Mouse (Mus musculus): ENCODE data around the gene Mlec. TPM values are rescaled to one million over a fixed set of nuclear protein-coding genes. Genes with fewer than 3 reads are reported as not detected.

The Mlec gene
- polyA plus RNA-seq, 1 experiment from 2014 or later: 68.5 TPM

DNA sequence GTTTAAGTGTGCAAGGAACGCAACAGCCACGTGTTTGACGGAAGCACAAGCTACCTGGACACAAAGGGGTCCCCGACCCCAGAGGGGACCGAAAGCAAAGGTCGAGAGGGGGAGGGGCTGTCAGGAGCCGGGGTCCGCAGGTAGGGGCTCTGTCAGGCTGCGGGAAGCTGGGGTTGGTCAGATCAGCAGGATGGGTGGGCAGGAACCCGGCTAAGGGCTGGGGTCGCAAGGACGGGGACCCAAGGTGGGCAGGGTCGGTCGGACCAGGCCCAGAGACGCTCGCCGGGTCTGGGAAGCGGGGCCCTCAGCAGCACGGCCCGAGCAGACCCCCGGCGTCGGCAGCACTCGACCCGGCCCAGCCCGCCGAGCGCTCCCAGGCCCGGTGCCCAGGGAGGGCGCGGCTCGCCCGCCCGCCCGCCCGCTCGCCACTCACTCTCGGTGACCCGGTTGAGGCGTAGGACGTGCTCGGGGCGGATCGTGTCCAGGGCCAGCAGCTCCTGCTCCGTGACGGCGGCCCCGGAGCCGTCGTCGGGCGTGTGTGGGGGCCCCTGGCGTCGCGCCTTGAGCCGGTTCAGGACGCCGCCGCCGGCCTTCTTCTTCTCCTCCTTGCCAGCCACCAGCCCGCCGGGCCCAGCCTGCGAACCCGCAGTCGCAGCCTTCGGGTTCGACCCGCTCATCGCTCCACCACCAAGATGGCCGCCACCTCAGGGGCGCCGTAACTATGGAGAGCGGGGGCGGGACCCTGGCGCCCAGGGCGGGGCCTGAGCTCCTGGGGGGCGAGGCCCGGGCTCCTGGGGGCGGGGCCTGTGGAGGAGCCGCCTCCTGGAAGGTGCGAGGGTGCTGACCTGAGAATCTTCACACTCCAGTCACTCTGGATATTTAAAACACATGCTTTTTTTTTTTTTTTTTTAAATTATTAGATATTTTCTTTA lies 23.5 kb downstream of the Mlec start, which contains the start of gene Unc119b:
Unc119b (minus strand) TSS at position 742 of the 932 bp plus-strand sequence.
- WGBS: under 1% methylated on average over 77 of the region's 81 CpGs
- H3K9me3 ChIP-seq (ENCODE audit: control insufficient read depth, low read length): no peaks in the 10 kb centered on the region
- peak within 1 kb of the TSS; percentile 93 for H3K4me3 ChIP-seq (ENCODE audit: low read length)
- H3K9ac ChIP-seq (ENCODE audit: low read depth, low read length): peak within 1 kb of the TSS; percentile 86
- no peaks in the 10 kb centered on the region for H3K27me3 ChIP-seq (replicated peaks; ENCODE audit: control insufficient read depth, insufficient read depth, low read length)
- ATAC-seq: peak; percentile 97
- no peaks in the 10 kb centered on the region for H3K36me3 ChIP-seq (ENCODE audit: control insufficient read depth, insufficient read depth, low read length)
- no peak within 1 kb of the TSS for H3K27ac ChIP-seq (ENCODE audit: low read length)
- peaks cover 9% of the 10 kb centered on the region for H3K4me1 ChIP-seq (ENCODE audit: control insufficient read depth, insufficient read depth, low read length)
- peak within 1 kb of the TSS; percentile 90 for H3K4me2 ChIP-seq (ENCODE audit: low read depth, low read length)

GRCm38 (mm10) chr5:115133358-115134066 lies 24.5 kb downstream of the Mlec start:
- 63% methylated on average over 6 of the region's 6 CpGs for WGBS
- peak overlapping the region; percentile 93 for H3K4me3 ChIP-seq (ENCODE audit: low read length)
- no peaks in the 10 kb centered on the region for H3K9me3 ChIP-seq (ENCODE audit: control insufficient read depth, low read length)
- ATAC-seq: no peak
- peaks cover 9% of the 10 kb centered on the region for H3K4me1 ChIP-seq (ENCODE audit: control insufficient read depth, insufficient read depth, low read length)
- H3K27me3 ChIP-seq (replicated peaks; ENCODE audit: control insufficient read depth, insufficient read depth, low read length): no peaks in the 10 kb centered on the region
- H3K4me2 ChIP-seq (ENCODE audit: low read depth, low read length): peak overlapping the region; percentile 90
- H3K27ac ChIP-seq (ENCODE audit: low read length): no peak overlapping the region
- H3K9ac ChIP-seq (ENCODE audit: low read depth, low read length): peak overlapping the region; percentile 86; the same call in 1 of the 2 replicates
- no peaks in the 10 kb centered on the region for H3K36me3 ChIP-seq (ENCODE audit: control insufficient read depth, insufficient read depth, low read length)

DNA sequence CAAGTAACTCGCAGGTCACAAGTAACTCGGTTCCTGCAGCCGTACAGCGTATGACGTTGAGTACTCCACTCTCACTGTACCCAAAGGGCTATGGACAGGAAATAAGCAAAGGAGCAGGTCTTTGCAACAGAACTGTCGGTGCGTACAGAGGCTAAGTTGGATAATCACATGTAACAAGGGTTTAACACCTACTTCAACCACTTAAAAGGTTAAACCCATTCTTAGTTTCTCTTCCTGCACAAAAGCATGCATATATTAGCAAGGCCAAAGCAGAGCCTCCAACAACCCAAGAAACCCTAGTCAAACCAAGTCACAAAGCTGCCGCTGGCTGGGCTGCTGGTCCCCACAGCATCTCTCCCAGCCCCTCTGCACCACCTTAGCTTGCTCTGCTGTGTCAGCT lies 25.5 kb downstream of the Mlec start:
- Histone ChIP-seq H3K4me1 (ENCODE audit: control insufficient read depth, insufficient read depth, low read length) (peaks cover 9% of the 10 kb centered on the region), H3K9ac (ENCODE audit: low read depth, low read length) (no peak overlapping the region), H3K27me3 (replicated peaks; ENCODE audit: control insufficient read depth, insufficient read depth, low read length) (no peaks in the 10 kb centered on the region), H3K27ac (ENCODE audit: low read length) (no peak overlapping the region), H3K4me3 (ENCODE audit: low read length) (no peak overlapping the region), H3K9me3 (ENCODE audit: control insufficient read depth, low read length) (no peaks in the 10 kb centered on the region), H3K36me3 (ENCODE audit: control insufficient read depth, insufficient read depth, low read length) (peaks cover 2% of the 10 kb centered on the region), H3K4me2 (ENCODE audit: low read depth, low read length) (no peak overlapping the region)
- WGBS: 90% methylated on average over 8 of the region's 8 CpGs
- ATAC-seq: no peak

DNA sequence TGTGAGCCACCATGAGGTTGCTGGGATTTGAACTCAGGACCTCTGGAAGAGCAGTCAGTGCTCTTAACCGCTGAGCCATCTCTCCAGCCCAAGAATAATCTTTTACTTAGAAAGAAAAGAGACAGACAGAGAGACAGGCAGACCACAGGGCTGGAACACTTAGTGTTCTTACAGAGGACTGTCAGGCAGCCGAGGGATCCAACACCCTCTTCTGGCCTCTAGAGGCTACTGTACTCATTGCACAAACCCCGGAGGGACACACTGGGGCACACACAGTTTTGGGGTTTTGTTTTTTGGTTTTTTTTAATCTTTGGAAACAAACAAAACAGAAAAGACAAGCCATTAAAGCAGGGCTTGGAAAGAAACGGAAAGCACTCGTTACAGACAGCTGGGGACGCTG lies 28.7 kb downstream of the Mlec start:
- H3K4me3 ChIP-seq (ENCODE audit: low read length): no peak overlapping the region
- H3K9me3 ChIP-seq (ENCODE audit: control insufficient read depth, low read length): no peaks in the 10 kb centered on the region
- no peak overlapping the region for H3K9ac ChIP-seq (ENCODE audit: low read depth, low read length)
- ATAC-seq: no peak
- peaks cover 6% of the 10 kb centered on the region for H3K36me3 ChIP-seq (ENCODE audit: control insufficient read depth, insufficient read depth, low read length)
- no peak overlapping the region for H3K27ac ChIP-seq (ENCODE audit: low read length)
- H3K27me3 ChIP-seq (replicated peaks; ENCODE audit: control insufficient read depth, insufficient read depth, low read length): no peaks in the 10 kb centered on the region
- peaks cover 19% of the 10 kb centered on the region for H3K4me1 ChIP-seq (ENCODE audit: control insufficient read depth, insufficient read depth, low read length)
- 90% methylated on average over 6 of the region's 6 CpGs for WGBS
- H3K4me2 ChIP-seq (ENCODE audit: low read depth, low read length): no peak overlapping the region

- no peak overlapping the region for H3K4me2 ChIP-seq (ENCODE audit: low read depth, low read length)
- no peaks in the 10 kb centered on the region for H3K27me3 ChIP-seq (replicated peaks; ENCODE audit: control insufficient read depth, insufficient read depth, low read length)
- no peak overlapping the region for H3K27ac ChIP-seq (ENCODE audit: low read length)
- H3K4me3 ChIP-seq (ENCODE audit: low read length): no peak overlapping the region
- no peak overlapping the region for H3K9ac ChIP-seq (ENCODE audit: low read depth, low read length)
- no peak for ATAC-seq
- WGBS: 94% methylated on average over 22 of the region's 22 CpGs
- H3K36me3 ChIP-seq (ENCODE audit: control insufficient read depth, insufficient read depth, low read length): peaks cover 9% of the 10 kb centered on the region
- peaks cover 10% of the 10 kb centered on the region; the same call in 1 of the 2 replicates for H3K4me1 ChIP-seq (ENCODE audit: control insufficient read depth, insufficient read depth, low read length)
- H3K9me3 ChIP-seq (ENCODE audit: control insufficient read depth, low read length): no peaks in the 10 kb centered on the region
Measured at GRCm38 (mm10) chr5:115127421-115128179, 30.4 kb downstream of the Mlec start.

DNA sequence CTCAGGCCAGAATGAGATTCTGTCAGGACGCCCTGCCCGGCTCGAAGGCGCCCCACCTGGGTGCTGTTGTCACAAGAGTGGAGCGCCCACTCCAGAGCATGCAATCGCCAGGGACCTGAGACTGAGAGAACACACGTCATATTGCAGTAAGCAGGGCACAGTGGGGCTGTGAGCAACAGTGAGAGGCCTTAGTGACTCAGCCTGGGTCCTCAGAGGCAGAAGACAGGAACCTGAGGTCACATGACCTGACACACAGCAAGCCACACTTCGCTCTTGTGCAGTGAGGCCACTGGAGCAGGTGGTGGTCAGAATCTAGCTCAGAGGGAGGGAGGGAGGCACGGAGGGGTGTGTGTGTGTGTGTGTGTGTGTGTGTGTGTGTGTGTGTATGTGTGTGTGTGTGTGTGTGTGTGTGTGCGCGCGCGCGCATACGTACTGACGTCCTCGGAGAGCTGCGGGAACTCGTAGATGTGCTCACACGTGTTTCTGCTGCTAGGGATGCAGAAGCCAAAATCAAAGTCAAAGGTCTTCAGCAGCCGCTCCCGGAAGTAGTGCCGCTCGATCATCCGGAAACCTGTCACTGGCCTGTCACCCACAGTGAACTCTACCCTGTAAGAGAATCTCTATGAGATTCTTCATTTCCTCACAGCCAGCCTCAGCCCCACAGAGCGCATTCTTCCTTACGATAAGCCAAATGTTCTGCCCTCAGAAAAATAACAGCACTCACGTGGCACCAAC lies 31.2 kb downstream of the Mlec start:
- no peaks in the 10 kb centered on the region for H3K9me3 ChIP-seq (ENCODE audit: control insufficient read depth, low read length)
- peaks cover 10% of the 10 kb centered on the region; the same call in 1 of the 2 replicates for H3K4me1 ChIP-seq (ENCODE audit: control insufficient read depth, insufficient read depth, low read length)
- H3K27me3 ChIP-seq (replicated peaks; ENCODE audit: control insufficient read depth, insufficient read depth, low read length): no peaks in the 10 kb centered on the region
- ATAC-seq: no peak
- H3K27ac ChIP-seq (ENCODE audit: low read length): no peak overlapping the region
- no peak overlapping the region for H3K4me3 ChIP-seq (ENCODE audit: low read length)
- no peak overlapping the region for H3K9ac ChIP-seq (ENCODE audit: low read depth, low read length)
- H3K4me2 ChIP-seq (ENCODE audit: low read depth, low read length): no peak overlapping the region
- peaks cover 9% of the 10 kb centered on the region for H3K36me3 ChIP-seq (ENCODE audit: control insufficient read depth, insufficient read depth, low read length)
- WGBS: 88% methylated on average over 28 of the region's 28 CpGs

DNA sequence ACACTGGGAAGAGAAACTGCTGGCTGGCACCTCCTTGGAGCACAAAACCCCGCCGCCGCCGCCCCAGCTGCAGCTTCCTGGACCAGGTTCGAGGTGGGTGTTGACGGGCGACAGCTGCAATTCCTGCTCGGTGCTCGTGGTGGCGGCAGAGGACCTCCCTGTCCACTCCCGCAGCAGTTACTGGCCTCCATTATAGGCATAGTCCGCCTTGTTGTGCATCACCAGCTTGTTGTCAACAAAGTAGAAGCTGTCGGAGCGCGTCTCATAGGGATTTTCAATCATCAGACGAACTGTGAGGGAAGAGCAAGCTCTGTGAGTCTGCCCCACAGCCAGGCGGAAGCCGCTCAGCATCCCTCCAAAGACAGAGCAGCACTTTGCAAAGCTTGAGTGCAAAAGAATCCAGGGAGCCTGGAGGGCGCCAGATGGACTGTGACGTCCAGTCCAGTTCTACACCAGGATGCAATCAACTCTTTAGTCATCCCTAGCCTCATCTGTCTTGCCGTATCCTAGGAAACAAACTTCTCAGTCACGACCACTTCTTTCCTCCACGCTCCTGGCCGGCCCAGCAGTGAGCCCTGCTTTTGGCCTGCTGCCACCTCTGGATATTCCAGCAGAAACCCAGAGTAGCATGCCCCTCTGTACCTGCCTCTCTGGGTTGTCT lies 32.6 kb downstream of the Mlec start:
- no peak overlapping the region for H3K4me3 ChIP-seq (ENCODE audit: low read length)
- H3K9me3 ChIP-seq (ENCODE audit: control insufficient read depth, low read length): no peaks in the 10 kb centered on the region
- peak overlapping the region; percentile 40; the same call in 1 of the 2 replicates for H3K9ac ChIP-seq (ENCODE audit: low read depth, low read length)
- peaks cover 9% of the 10 kb centered on the region for H3K36me3 ChIP-seq (ENCODE audit: control insufficient read depth, insufficient read depth, low read length)
- H3K27me3 ChIP-seq (replicated peaks; ENCODE audit: control insufficient read depth, insufficient read depth, low read length): no peaks in the 10 kb centered on the region
- peaks cover 10% of the 10 kb centered on the region; the same call in 1 of the 2 replicates for H3K4me1 ChIP-seq (ENCODE audit: control insufficient read depth, insufficient read depth, low read length)
- H3K27ac ChIP-seq (ENCODE audit: low read length): peak overlapping the region; percentile 13; the same call in 1 of the 2 replicates
- WGBS: 23% methylated on average over 24 of the region's 24 CpGs
- no peak overlapping the region for H3K4me2 ChIP-seq (ENCODE audit: low read depth, low read length)
- ATAC-seq: peak; percentile 78

GRCm38 (mm10) chr5:115124690-115125089 lies 33.3 kb downstream of the Mlec start:
- no peak overlapping the region for H3K9ac ChIP-seq (ENCODE audit: low read depth, low read length)
- no peaks in the 10 kb centered on the region for H3K27me3 ChIP-seq (replicated peaks; ENCODE audit: control insufficient read depth, insufficient read depth, low read length)
- H3K27ac ChIP-seq (ENCODE audit: low read length): no peak overlapping the region
- ATAC-seq: peak; percentile 7; the same call in 1 of the 2 replicates
- H3K4me3 ChIP-seq (ENCODE audit: low read length): no peak overlapping the region
- no peak overlapping the region for H3K4me2 ChIP-seq (ENCODE audit: low read depth, low read length)
- WGBS: 94% methylated on average over 6 of the region's 6 CpGs
- H3K4me1 ChIP-seq (ENCODE audit: control insufficient read depth, insufficient read depth, low read length): peaks cover 10% of the 10 kb centered on the region; the same call in 1 of the 2 replicates
- H3K36me3 ChIP-seq (ENCODE audit: control insufficient read depth, insufficient read depth, low read length): peaks cover 9% of the 10 kb centered on the region
- no peaks in the 10 kb centered on the region for H3K9me3 ChIP-seq (ENCODE audit: control insufficient read depth, low read length)
